Mouse (Mus musculus): Measurements from ENCODE around the gene 1700001K19Rik. TPM values are rescaled to one million over a fixed set of nuclear protein-coding genes. Genes with fewer than 3 reads are reported as not detected.

Gene 1700001K19Rik
- polyA plus RNA-seq (2014; fragmentation: Nextera tagmentation; extraction: Ambion mirVana): not detected in 2 replicates

GRCm38 (mm10) chr12:110682561-110683299, at the start of gene 1700001K19Rik:
TSS of gene 1700001K19Rik (minus strand) at chr12:110682619.
- peaks cover 4% of the 10 kb centered on the region for H3K4me1 ChIP-seq (ENCODE audit: control insufficient read depth, insufficient read depth, low read length)
- H3K27ac ChIP-seq (ENCODE audit: low read length): no peak within 1 kb of the TSS
- no peak for ATAC-seq (ENCODE audit: insufficient number of reproducible peaks, insufficient read depth, low FRiP score, low read depth)
- no peak within 1 kb of the TSS for H3K4me2 ChIP-seq (replicated peaks; ENCODE audit: low read depth, low read length)
- no peaks in the 10 kb centered on the region for H3K27me3 ChIP-seq (ENCODE audit: control insufficient read depth, insufficient read depth, low read length)
- H3K4me3 ChIP-seq (ENCODE audit: low read depth, low read length): no peak within 1 kb of the TSS
- no peaks in the 10 kb centered on the region for H3K9me3 ChIP-seq (ENCODE audit: control insufficient read depth, low read depth, low read length)
- no peaks in the 10 kb centered on the region for H3K36me3 ChIP-seq (ENCODE audit: control insufficient read depth, insufficient read depth, low read length)
- WGBS: 77% methylated on average over 9 of the region's 9 CpGs
- no peak within 1 kb of the TSS for H3K9ac ChIP-seq (replicated peaks; ENCODE audit: low read depth, low read length)

GRCm38 (mm10) chr12:110726428-110726827, 44.0 kb upstream of the 1700001K19Rik start:
- Histone ChIP-seq H3K9me3 (ENCODE audit: control insufficient read depth, low read depth, low read length) (no peaks in the 10 kb centered on the region), H3K4me2 (replicated peaks; ENCODE audit: low read depth, low read length) (no peak overlapping the region), H3K4me1 (ENCODE audit: control insufficient read depth, insufficient read depth, low read length) (no peaks in the 10 kb centered on the region), H3K4me3 (ENCODE audit: low read depth, low read length) (no peak overlapping the region), H3K9ac (replicated peaks; ENCODE audit: low read depth, low read length) (no peak overlapping the region), H3K27me3 (ENCODE audit: control insufficient read depth, insufficient read depth, low read length) (no peaks in the 10 kb centered on the region), H3K36me3 (ENCODE audit: control insufficient read depth, insufficient read depth, low read length) (no peaks in the 10 kb centered on the region), H3K27ac (ENCODE audit: low read length) (no peak overlapping the region)
- 38% methylated on average over 1 of the region's 1 CpGs for WGBS
- no peak for ATAC-seq (ENCODE audit: insufficient number of reproducible peaks, insufficient read depth, low FRiP score, low read depth)

GRCm38 (mm10) chr12:110725489-110725888, 43.1 kb upstream of the 1700001K19Rik start:
- no peak overlapping the region for H3K27ac ChIP-seq (ENCODE audit: low read length)
- WGBS: 69% methylated on average over 5 of the region's 5 CpGs
- no peaks in the 10 kb centered on the region for H3K9me3 ChIP-seq (ENCODE audit: control insufficient read depth, low read depth, low read length)
- no peaks in the 10 kb centered on the region for H3K36me3 ChIP-seq (ENCODE audit: control insufficient read depth, insufficient read depth, low read length)
- no peak for ATAC-seq (ENCODE audit: insufficient number of reproducible peaks, insufficient read depth, low FRiP score, low read depth)
- H3K27me3 ChIP-seq (ENCODE audit: control insufficient read depth, insufficient read depth, low read length): no peaks in the 10 kb centered on the region
- no peak overlapping the region for H3K9ac ChIP-seq (replicated peaks; ENCODE audit: low read depth, low read length)
- no peak overlapping the region for H3K4me2 ChIP-seq (replicated peaks; ENCODE audit: low read depth, low read length)
- H3K4me1 ChIP-seq (ENCODE audit: control insufficient read depth, insufficient read depth, low read length): no peaks in the 10 kb centered on the region
- no peak overlapping the region for H3K4me3 ChIP-seq (ENCODE audit: low read depth, low read length)

- H3K9me3 ChIP-seq (ENCODE audit: control insufficient read depth, low read depth, low read length): no peaks in the 10 kb centered on the region
- no peak overlapping the region for H3K4me2 ChIP-seq (replicated peaks; ENCODE audit: low read depth, low read length)
- H3K4me1 ChIP-seq (ENCODE audit: control insufficient read depth, insufficient read depth, low read length): no peaks in the 10 kb centered on the region
- no peak overlapping the region for H3K9ac ChIP-seq (replicated peaks; ENCODE audit: low read depth, low read length)
- no peak overlapping the region for H3K27ac ChIP-seq (ENCODE audit: low read length)
- ATAC-seq (ENCODE audit: insufficient number of reproducible peaks, insufficient read depth, low FRiP score, low read depth): no peak
- H3K4me3 ChIP-seq (ENCODE audit: low read depth, low read length): no peak overlapping the region
- 91% methylated on average over 5 of the region's 5 CpGs for WGBS
- H3K27me3 ChIP-seq (ENCODE audit: control insufficient read depth, insufficient read depth, low read length): no peaks in the 10 kb centered on the region
- H3K36me3 ChIP-seq (ENCODE audit: control insufficient read depth, insufficient read depth, low read length): no peaks in the 10 kb centered on the region
Measured at GRCm38 (mm10) chr12:110725051-110725450, 42.6 kb upstream of the 1700001K19Rik start.

- Histone ChIP-seq H3K9ac (replicated peaks; ENCODE audit: low read depth, low read length) (no peak overlapping the region), H3K4me2 (replicated peaks; ENCODE audit: low read depth, low read length) (no peak overlapping the region), H3K4me3 (ENCODE audit: low read depth, low read length) (no peak overlapping the region), H3K27me3 (ENCODE audit: control insufficient read depth, insufficient read depth, low read length) (no peaks in the 10 kb centered on the region), H3K9me3 (ENCODE audit: control insufficient read depth, low read depth, low read length) (no peaks in the 10 kb centered on the region), H3K36me3 (ENCODE audit: control insufficient read depth, insufficient read depth, low read length) (no peaks in the 10 kb centered on the region), H3K4me1 (ENCODE audit: control insufficient read depth, insufficient read depth, low read length) (no peaks in the 10 kb centered on the region), H3K27ac (ENCODE audit: low read length) (no peak overlapping the region)
- 13% methylated on average over 5 of the region's 5 CpGs for WGBS
- no peak for ATAC-seq (ENCODE audit: insufficient number of reproducible peaks, insufficient read depth, low FRiP score, low read depth)
Measured at GRCm38 (mm10) chr12:110716004-110716403, 33.6 kb upstream of the 1700001K19Rik start.

GRCm38 (mm10) chr12:110714215-110714614, 31.8 kb upstream of the 1700001K19Rik start:
- H3K4me2 ChIP-seq (replicated peaks; ENCODE audit: low read depth, low read length): no peak overlapping the region
- H3K36me3 ChIP-seq (ENCODE audit: control insufficient read depth, insufficient read depth, low read length): no peaks in the 10 kb centered on the region
- H3K9me3 ChIP-seq (ENCODE audit: control insufficient read depth, low read depth, low read length): no peaks in the 10 kb centered on the region
- no peak overlapping the region for H3K4me3 ChIP-seq (ENCODE audit: low read depth, low read length)
- H3K4me1 ChIP-seq (ENCODE audit: control insufficient read depth, insufficient read depth, low read length): no peaks in the 10 kb centered on the region
- ATAC-seq (ENCODE audit: insufficient number of reproducible peaks, insufficient read depth, low FRiP score, low read depth): no peak
- H3K27ac ChIP-seq (ENCODE audit: low read length): no peak overlapping the region
- no peaks in the 10 kb centered on the region for H3K27me3 ChIP-seq (ENCODE audit: control insufficient read depth, insufficient read depth, low read length)
- 85% methylated on average over 6 of the region's 6 CpGs for WGBS
- no peak overlapping the region for H3K9ac ChIP-seq (replicated peaks; ENCODE audit: low read depth, low read length)

- no peaks in the 10 kb centered on the region for H3K9me3 ChIP-seq (ENCODE audit: control insufficient read depth, low read depth, low read length)
- 93% methylated on average over 6 of the region's 6 CpGs for WGBS
- no peak overlapping the region for H3K9ac ChIP-seq (replicated peaks; ENCODE audit: low read depth, low read length)
- H3K4me3 ChIP-seq (ENCODE audit: low read depth, low read length): no peak overlapping the region
- ATAC-seq (ENCODE audit: insufficient number of reproducible peaks, insufficient read depth, low FRiP score, low read depth): no peak
- no peaks in the 10 kb centered on the region for H3K27me3 ChIP-seq (ENCODE audit: control insufficient read depth, insufficient read depth, low read length)
- H3K36me3 ChIP-seq (ENCODE audit: control insufficient read depth, insufficient read depth, low read length): no peaks in the 10 kb centered on the region
- H3K4me1 ChIP-seq (ENCODE audit: control insufficient read depth, insufficient read depth, low read length): no peaks in the 10 kb centered on the region
- H3K27ac ChIP-seq (ENCODE audit: low read length): no peak overlapping the region
- no peak overlapping the region for H3K4me2 ChIP-seq (replicated peaks; ENCODE audit: low read depth, low read length)
Measured at GRCm38 (mm10) chr12:110713784-110714183, 31.4 kb upstream of the 1700001K19Rik start.

- Histone ChIP-seq H3K4me1 (ENCODE audit: control insufficient read depth, insufficient read depth, low read length) (no peaks in the 10 kb centered on the region), H3K36me3 (ENCODE audit: control insufficient read depth, insufficient read depth, low read length) (no peaks in the 10 kb centered on the region), H3K4me3 (ENCODE audit: low read depth, low read length) (no peak overlapping the region), H3K27me3 (ENCODE audit: control insufficient read depth, insufficient read depth, low read length) (no peaks in the 10 kb centered on the region), H3K9ac (replicated peaks; ENCODE audit: low read depth, low read length) (no peak overlapping the region), H3K27ac (ENCODE audit: low read length) (no peak overlapping the region), H3K4me2 (replicated peaks; ENCODE audit: low read depth, low read length) (no peak overlapping the region), H3K9me3 (ENCODE audit: control insufficient read depth, low read depth, low read length) (no peaks in the 10 kb centered on the region)
- WGBS: 52% methylated on average over 5 of the region's 5 CpGs
- ATAC-seq (ENCODE audit: insufficient number of reproducible peaks, insufficient read depth, low FRiP score, low read depth): no peak
Measured at GRCm38 (mm10) chr12:110711270-110711669, 28.9 kb upstream of the 1700001K19Rik start.

- no peak overlapping the region for H3K4me3 ChIP-seq (ENCODE audit: low read depth, low read length)
- H3K4me1 ChIP-seq (ENCODE audit: control insufficient read depth, insufficient read depth, low read length): no peaks in the 10 kb centered on the region
- H3K27me3 ChIP-seq (ENCODE audit: control insufficient read depth, insufficient read depth, low read length): no peaks in the 10 kb centered on the region
- H3K9me3 ChIP-seq (ENCODE audit: control insufficient read depth, low read depth, low read length): no peaks in the 10 kb centered on the region
- H3K9ac ChIP-seq (replicated peaks; ENCODE audit: low read depth, low read length): no peak overlapping the region
- no peak for ATAC-seq (ENCODE audit: insufficient number of reproducible peaks, insufficient read depth, low FRiP score, low read depth)
- 84% methylated on average over 7 of the region's 7 CpGs for WGBS
- H3K36me3 ChIP-seq (ENCODE audit: control insufficient read depth, insufficient read depth, low read length): no peaks in the 10 kb centered on the region
- H3K27ac ChIP-seq (ENCODE audit: low read length): no peak overlapping the region
- H3K4me2 ChIP-seq (replicated peaks; ENCODE audit: low read depth, low read length): no peak overlapping the region
Measured at GRCm38 (mm10) chr12:110707451-110707850, 25.0 kb upstream of the 1700001K19Rik start.

Data from stomach, embryonic 14.5 days (tissue).